Mouse (Mus musculus) lung, embryonic 14.5 days (tissue): ENCODE data around the gene Mast4. TPM values are rescaled to one million over a fixed set of nuclear protein-coding genes. Genes with fewer than 3 reads are reported as not detected.

Experiments
- ATAC-seq: fragments of 200-750 bp; cut with Nextera tagmentation; 2 replicates; pipeline ENCODE4 v1.8.0; 2017; ENCODE audit warnings: mild to moderate bottlenecking, moderate TSS enrichment, moderate library complexity; ENCODE audit not compliant: insufficient read depth
- DNase-seq: peaks from one replicate; pipeline ENCODE4 v3.0.0-alpha.2; 2015
- H3K27ac ChIP-seq: fragments of 300-500 bp; sonication (generic); 2 replicates; pipeline ENCODE4 v1.5.1; 2014; ENCODE audit warnings: low read depth, mild to moderate bottlenecking, moderate library complexity
- H3K27me3 ChIP-seq: fragments of 300-500 bp; sonication (generic); 2 replicates; pipeline ENCODE4 v1.6.1; 2014; ENCODE audit warnings: low read length, control low read depth; ENCODE audit not compliant: insufficient read depth
- H3K36me3 ChIP-seq: fragments of 300-500 bp; sonication (generic); 2 replicates; pipeline ENCODE4 v1.6.1; 2014; ENCODE audit warnings: control low read depth; ENCODE audit not compliant: insufficient read depth
- H3K4me1 ChIP-seq: fragments of 300-500 bp; sonication (generic); 2 replicates; pipeline ENCODE4 v1.6.1; 2014; ENCODE audit warnings: antibody characterized with exemption, control low read depth; ENCODE audit not compliant: insufficient read depth
- H3K4me2 ChIP-seq: fragments of 300-500 bp; sonication (generic); 2 replicates; pipeline ENCODE4 v1.6.1; 2014; ENCODE audit warnings: mild to moderate bottlenecking
- H3K4me3 ChIP-seq: fragments of 300-500 bp; sonication (generic); 2 replicates; pipeline ENCODE4 v1.5.1; 2014; ENCODE audit warnings: low read depth, low read length
- H3K9ac ChIP-seq: fragments of 300-500 bp; sonication (generic); 2 replicates; pipeline ENCODE4 v1.6.1; 2014
- H3K9me3 ChIP-seq: fragments of 300-500 bp; sonication (generic); 2 replicates; pipeline ENCODE4 v1.6.1; 2016; ENCODE audit warnings: low read depth, low read length, control low read depth
- CTCF ChIP-seq: IDR thresholded peaks from 2 replicates; pipeline ENCODE4 v1.5.1; 2016; ENCODE audit warnings: antibody characterized with exemption, low read depth
- WGBS: fragments of 180-500 bp; shearing (Covaris S2); extraction: QIAGEN DNeasy Blood & Tissue Kit; methylation state at CpG from one replicate; pipeline ENCODE4 v1.1.7; 2014; 5-methylcytosine and 5-hydroxymethylcytosine counted together
- polyA plus RNA-seq: library from polyadenylated mRNA; unstranded; fragments of >200 nt; fragmentation: Nextera tagmentation; extraction: Ambion mirVana; gene quantifications from 2 replicates; pipeline ENCODE4 v1.2.1, GENCODE M21; 2014

The Mast4 gene
- polyA plus RNA-seq, 1 experiment from 2014 or later: 30.8 TPM

- Histone ChIP-seq H3K9me3 (no peaks in the 10 kb centered on the region), H3K4me2 (no peak overlapping the region), H3K36me3 (peaks cover 38% of the 10 kb centered on the region), H3K27me3 (no peaks in the 10 kb centered on the region), H3K27ac (no peak overlapping the region), H3K4me3 (no peak overlapping the region), H3K9ac (no peak overlapping the region), H3K4me1 (no peaks in the 10 kb centered on the region)
- DNase-seq: no peak
- 92% methylated on average over 8 of the region's 8 CpGs for WGBS
- ATAC-seq: no peak
- TF ChIP-seq CTCF: no peak
These were observed 579.2 kb downstream of the Mast4 start for GRCm38 (mm10) chr13:102755124-102755523.

DNA sequence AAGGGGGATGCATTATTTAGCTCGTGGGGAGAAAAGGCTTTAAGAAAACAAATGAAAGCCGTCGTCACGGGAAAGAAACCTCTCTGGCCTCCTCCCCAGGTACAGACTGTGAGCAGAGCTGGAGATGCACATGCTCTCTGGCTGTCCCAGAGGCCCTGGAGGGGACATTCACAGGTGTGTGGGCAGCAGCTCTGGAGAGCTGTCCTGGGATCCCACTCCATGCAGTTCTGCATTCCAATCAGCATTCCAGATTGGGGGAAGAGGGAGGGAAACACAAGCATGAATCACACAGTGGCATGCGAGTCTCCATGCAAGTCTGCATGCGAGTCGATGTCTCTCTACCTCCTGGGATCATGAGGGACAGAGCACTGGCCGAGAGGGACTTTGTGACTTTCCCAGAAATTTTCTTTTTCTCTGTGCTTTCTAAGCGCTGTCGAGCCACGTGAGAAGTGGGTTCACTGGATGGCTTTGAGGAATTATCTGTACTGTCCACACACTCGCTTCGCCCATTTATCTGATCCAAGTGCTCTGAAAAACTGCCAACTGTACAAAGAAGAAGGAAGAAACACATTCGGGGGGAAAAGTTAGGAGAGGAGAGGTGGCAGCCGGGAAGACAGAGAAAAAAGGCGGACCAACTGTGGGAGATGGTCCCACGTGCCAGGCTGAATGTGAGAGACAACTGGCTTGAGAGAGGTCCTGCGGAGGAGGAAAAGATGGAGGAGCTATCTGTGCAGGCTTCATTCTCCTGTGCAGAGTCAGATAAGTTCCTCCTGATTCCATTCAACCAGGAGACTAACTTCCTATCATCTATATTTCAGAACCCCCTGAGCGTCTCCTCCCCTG lies 580.4 kb downstream of the Mast4 start:
- 57% methylated on average over 19 of the region's 19 CpGs for WGBS
- Histone ChIP-seq H3K36me3 (peaks cover 45% of the 10 kb centered on the region), H3K27me3 (no peaks in the 10 kb centered on the region), H3K4me1 (no peaks in the 10 kb centered on the region), H3K9me3 (no peaks in the 10 kb centered on the region), H3K27ac (no peak overlapping the region), H3K4me2 (no peak overlapping the region), H3K9ac (no peak overlapping the region), H3K4me3 (no peak overlapping the region)
- ATAC-seq (peak; percentile 28; the same call in 1 of the 2 replicates), DNase-seq (peak; percentile 15)
- no peak for TF ChIP-seq CTCF

DNA sequence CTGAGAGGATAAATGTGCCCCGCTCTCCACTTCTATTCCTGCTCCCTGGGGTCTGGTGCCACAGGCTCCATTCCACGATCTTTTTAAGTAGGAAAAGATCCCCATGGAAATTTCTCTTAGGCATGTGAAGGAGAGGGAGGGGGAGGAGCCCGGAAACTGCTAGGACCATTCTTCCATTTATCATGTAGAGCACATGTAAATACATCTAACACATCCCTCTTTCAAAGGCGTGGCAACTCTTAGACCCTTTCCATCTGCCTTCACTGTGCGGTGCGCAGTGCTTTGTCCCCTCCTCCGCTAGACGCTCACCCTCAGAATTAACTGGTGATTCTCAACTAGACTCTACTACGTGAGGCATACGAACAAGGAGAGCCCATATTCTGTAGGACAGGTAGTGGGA lies 584.4 kb downstream of the Mast4 start:
- Histone ChIP-seq H3K36me3 (peaks cover 40% of the 10 kb centered on the region), H3K4me3 (no peak overlapping the region), H3K27ac (no peak overlapping the region), H3K4me1 (no peaks in the 10 kb centered on the region), H3K9ac (no peak overlapping the region), H3K4me2 (no peak overlapping the region), H3K27me3 (no peaks in the 10 kb centered on the region), H3K9me3 (no peaks in the 10 kb centered on the region)
- WGBS: 84% methylated on average over 10 of the region's 10 CpGs
- ATAC-seq: no peak
- no peak for DNase-seq
- TF ChIP-seq CTCF: no peak

DNA sequence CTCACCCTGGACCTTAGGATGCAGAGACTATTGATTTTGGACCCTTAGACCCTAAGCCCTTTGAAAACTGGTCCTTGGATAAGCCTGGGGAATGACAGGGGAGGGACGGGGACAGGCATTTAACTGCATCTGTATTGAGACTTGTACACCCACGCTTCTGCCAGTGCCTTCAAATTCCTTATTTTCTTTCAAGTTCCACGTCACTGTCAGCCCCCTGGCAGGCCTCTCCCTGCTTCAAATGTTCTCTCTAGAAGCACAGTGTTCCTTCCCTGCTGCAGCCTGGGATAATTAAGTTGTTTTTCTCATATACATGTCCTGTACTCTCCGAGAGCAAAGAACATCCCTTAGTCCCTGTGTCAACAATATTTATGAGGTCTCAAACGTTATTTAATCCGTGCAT lies 585.1 kb downstream of the Mast4 start:
- no peak for DNase-seq
- Histone ChIP-seq H3K4me1 (no peaks in the 10 kb centered on the region), H3K4me3 (no peak overlapping the region), H3K9me3 (no peaks in the 10 kb centered on the region), H3K4me2 (no peak overlapping the region), H3K36me3 (peaks cover 41% of the 10 kb centered on the region), H3K27me3 (no peaks in the 10 kb centered on the region), H3K27ac (no peak overlapping the region), H3K9ac (no peak overlapping the region)
- WGBS: 59% methylated on average over 6 of the region's 6 CpGs
- TF ChIP-seq CTCF: no peak
- no peak for ATAC-seq

DNA sequence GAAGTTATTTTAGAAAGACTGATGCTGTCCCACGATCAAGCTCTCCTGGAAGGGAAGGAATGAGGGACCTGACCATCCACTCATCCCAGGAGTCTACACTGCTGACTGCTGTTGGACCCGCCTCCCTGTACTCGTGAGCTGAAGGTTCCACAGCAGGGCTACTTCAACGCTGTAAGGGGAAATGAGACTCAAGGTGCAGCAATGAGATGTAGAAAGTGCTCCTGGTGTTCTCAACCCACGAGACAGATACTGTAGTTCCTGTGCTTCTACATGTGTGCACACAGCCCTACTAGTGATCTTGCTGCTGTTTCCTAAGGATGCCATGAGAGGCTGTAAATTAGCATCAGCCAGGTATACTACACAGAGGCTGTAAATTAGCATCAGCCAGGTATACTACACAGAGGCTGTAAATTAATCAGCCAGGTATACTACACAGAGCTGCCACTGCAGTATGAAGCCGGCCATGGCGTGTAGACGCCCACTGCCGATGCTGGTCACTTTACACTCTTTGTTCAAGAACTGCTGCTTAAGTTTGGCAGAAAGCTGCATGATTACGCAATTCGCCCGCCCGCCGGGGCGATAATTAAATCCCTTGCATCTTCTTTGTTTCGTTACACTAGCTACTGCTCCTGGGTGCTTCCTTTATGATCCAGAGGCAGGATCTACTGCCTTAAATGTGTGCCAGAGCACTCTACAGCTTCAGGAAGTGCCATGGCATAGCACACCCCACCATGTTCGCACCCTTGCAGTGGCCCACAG lies 587.3 kb downstream of the Mast4 start:
- H3K27ac ChIP-seq: no peak overlapping the region
- no peak overlapping the region for H3K9ac ChIP-seq
- no peaks in the 10 kb centered on the region for H3K4me1 ChIP-seq
- peaks cover 47% of the 10 kb centered on the region for H3K36me3 ChIP-seq
- TF ChIP-seq CTCF: no peak
- no peaks in the 10 kb centered on the region for H3K9me3 ChIP-seq
- DNase-seq (peak; percentile 24), ATAC-seq (no peak)
- H3K4me3 ChIP-seq: no peak overlapping the region
- 80% methylated on average over 17 of the region's 17 CpGs for WGBS
- no peak overlapping the region for H3K4me2 ChIP-seq
- H3K27me3 ChIP-seq: no peaks in the 10 kb centered on the region

GRCm38 (mm10) chr13:102745626-102746342 lies 588.5 kb downstream of the Mast4 start:
- no peak for TF ChIP-seq CTCF
- Histone ChIP-seq H3K9me3 (no peaks in the 10 kb centered on the region), H3K27ac (no peak overlapping the region), H3K4me3 (no peak overlapping the region), H3K4me1 (no peaks in the 10 kb centered on the region), H3K9ac (no peak overlapping the region), H3K36me3 (peaks cover 50% of the 10 kb centered on the region), H3K4me2 (no peak overlapping the region), H3K27me3 (no peaks in the 10 kb centered on the region)
- no peak for ATAC-seq
- DNase-seq: no peak
- WGBS: 85% methylated on average over 9 of the region's 9 CpGs

DNA sequence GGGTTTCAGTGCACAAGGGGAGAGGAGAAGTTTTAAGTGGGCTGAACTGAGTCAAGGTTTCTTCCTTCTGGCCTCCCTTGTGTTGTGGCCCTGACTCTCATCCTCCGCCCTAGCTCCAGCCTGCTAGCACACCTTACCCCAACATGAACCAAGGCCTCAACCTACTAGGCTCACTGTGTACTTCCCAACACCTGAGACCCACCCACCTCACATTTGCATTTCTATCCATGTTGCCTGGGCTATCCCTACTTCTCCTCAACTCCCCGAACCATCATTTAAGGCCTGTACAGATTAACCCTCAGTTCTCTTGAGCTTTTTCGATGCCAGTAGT lies 589.1 kb downstream of the Mast4 start:
- no peak for TF ChIP-seq CTCF
- Histone ChIP-seq H3K4me3 (no peak overlapping the region), H3K4me1 (no peaks in the 10 kb centered on the region), H3K36me3 (peaks cover 49% of the 10 kb centered on the region), H3K27me3 (no peaks in the 10 kb centered on the region), H3K9me3 (no peaks in the 10 kb centered on the region), H3K27ac (no peak overlapping the region), H3K4me2 (no peak overlapping the region), H3K9ac (no peak overlapping the region)
- ATAC-seq (no peak), DNase-seq (no peak)
- WGBS: 90% methylated on average over 3 of the region's 3 CpGs
